Mouse (Mus musculus) hindbrain, embryonic 13.5 days (tissue): ENCODE results near the gene Setd2. TPM values are rescaled to one million over a fixed set of nuclear protein-coding genes. Genes with fewer than 3 reads are reported as not detected.

Source experiments
- ATAC-seq: fragments of 200-750 bp; cut with Nextera tagmentation; 2 replicates; pipeline ENCODE4 v1.8.0; 2017; ENCODE audit warnings: moderate TSS enrichment; ENCODE audit not compliant: low FRiP score
- H3K27ac ChIP-seq: fragments of 300-500 bp; sonication (generic); 2 replicates; pipeline ENCODE4 v1.5.1; 2015; ENCODE audit warnings: inconsistent platforms, mild to moderate bottlenecking, moderate library complexity
- H3K27me3 ChIP-seq: fragments of 300-500 bp; sonication (generic); 2 replicates; pipeline ENCODE4 v1.6.1; 2015; ENCODE audit warnings: mild to moderate bottlenecking, inconsistent platforms
- H3K36me3 ChIP-seq: fragments of 300-500 bp; sonication (generic); 2 replicates; pipeline ENCODE4 v1.6.1; 2015; ENCODE audit warnings: mild to moderate bottlenecking, inconsistent platforms
- H3K4me1 ChIP-seq: fragments of 300-500 bp; sonication (generic); replicated peaks from 2 replicates; pipeline ENCODE4 v1.6.1; 2015; ENCODE audit warnings: inconsistent platforms
- H3K4me2 ChIP-seq: fragments of 300-500 bp; sonication (generic); 2 replicates; pipeline ENCODE4 v1.6.1; 2015; ENCODE audit warnings: inconsistent platforms, mild to moderate bottlenecking, moderate library complexity
- H3K4me3 ChIP-seq: fragments of 300-500 bp; sonication (generic); 2 replicates; pipeline ENCODE4 v1.5.1; 2015; ENCODE audit warnings: mild to moderate bottlenecking, inconsistent platforms
- H3K9ac ChIP-seq: fragments of 300-500 bp; sonication (generic); 2 replicates; pipeline ENCODE4 v1.6.1; 2015; ENCODE audit warnings: mild to moderate bottlenecking, inconsistent platforms
- H3K9me3 ChIP-seq: fragments of 300-500 bp; sonication (generic); 2 replicates; pipeline ENCODE4 v1.6.1; 2016; ENCODE audit warnings: inconsistent platforms
- WGBS: fragments of 180-500 bp; shearing (Covaris S2); methylation state at CpG from one replicate; pipeline ENCODE4 v1.1.7; 2015; 5-methylcytosine and 5-hydroxymethylcytosine counted together
- polyA plus RNA-seq: library from polyadenylated mRNA; unstranded; fragments of >200 nt; fragmentation: Nextera tagmentation; extraction: Ambion mirVana; gene quantifications from 2 replicates; pipeline ENCODE4 v1.2.1, GENCODE M21; 2015

Gene Setd2
- polyA plus RNA-seq, 1 experiment from 2014 or later = 37.9 TPM

- Histone ChIP-seq H3K27ac (peak overlapping the region; percentile 92), H3K9me3 (no peaks in the 10 kb centered on the region), H3K4me2 (peak overlapping the region; percentile 97), H3K27me3 (0 out of 2 replicates have a peak, but pooled peaks cover 5% of the 10 kb centered on the region), H3K4me1 (peaks cover 29% of the 10 kb centered on the region), H3K36me3 (peaks cover 31% of the 10 kb centered on the region), H3K9ac (peak overlapping the region; percentile 81), H3K4me3 (peak overlapping the region; percentile 54)
- WGBS = 71% methylated on average over 11 of the region's 11 CpGs
- ATAC-seq = peak; percentile 1; the same call in 1 of the 2 replicates
These were observed 93.0 kb downstream of the Setd2 start for GRCm38 (mm10) chr9:110625350-110625908.

- Histone ChIP-seq H3K27ac (no peak overlapping the region), H3K9me3 (no peaks in the 10 kb centered on the region), H3K27me3 (peaks cover 47% of the 10 kb centered on the region), H3K4me2 (no peak overlapping the region), H3K9ac (no peak overlapping the region), H3K36me3 (peaks cover 10% of the 10 kb centered on the region), H3K4me1 (peaks cover 17% of the 10 kb centered on the region), H3K4me3 (no peak overlapping the region)
- no peak for ATAC-seq
- WGBS = 91% methylated on average over 15 of the region's 15 CpGs
These were observed 97.8 kb downstream of the Setd2 start for GRCm38 (mm10) chr9:110630171-110630570.

GRCm38 (mm10) chr9:110631191-110631590 is 98.8 kb downstream of the Setd2 start:
- peak overlapping the region; percentile 59 for H3K4me2 ChIP-seq
- H3K4me3 ChIP-seq = peak overlapping the region; percentile 36
- no peaks in the 10 kb centered on the region for H3K9me3 ChIP-seq
- peak overlapping the region; percentile 64 for H3K9ac ChIP-seq
- H3K4me1 ChIP-seq = peaks cover 10% of the 10 kb centered on the region
- H3K36me3 ChIP-seq = peaks cover 10% of the 10 kb centered on the region
- ATAC-seq = peak; percentile 17; the same call in 1 of the 2 replicates
- 10% methylated on average over 10 of the region's 10 CpGs for WGBS
- peaks cover 51% of the 10 kb centered on the region for H3K27me3 ChIP-seq
- H3K27ac ChIP-seq = no peak overlapping the region

- Histone ChIP-seq H3K36me3 (peaks cover 10% of the 10 kb centered on the region), H3K4me3 (peak overlapping the region; percentile 36), H3K4me1 (peaks cover 10% of the 10 kb centered on the region), H3K27ac (no peak overlapping the region), H3K27me3 (peaks cover 53% of the 10 kb centered on the region), H3K9me3 (no peaks in the 10 kb centered on the region), H3K9ac (peak overlapping the region; percentile 64), H3K4me2 (peak overlapping the region; percentile 59)
- 15% methylated on average over 30 of the region's 30 CpGs for WGBS
- ATAC-seq = peak; percentile 67
These were observed 99.4 kb downstream of the Setd2 start for GRCm38 (mm10) chr9:110631651-110632275.

- no peaks in the 10 kb centered on the region for H3K9me3 ChIP-seq
- no peak overlapping the region for H3K4me3 ChIP-seq
- peaks cover 6% of the 10 kb centered on the region for H3K36me3 ChIP-seq
- H3K4me1 ChIP-seq = peaks cover 10% of the 10 kb centered on the region
- no peak overlapping the region for H3K27ac ChIP-seq
- 83% methylated on average over 15 of the region's 15 CpGs for WGBS
- peaks cover 53% of the 10 kb centered on the region for H3K27me3 ChIP-seq
- no peak overlapping the region for H3K4me2 ChIP-seq
- H3K9ac ChIP-seq = no peak overlapping the region
- ATAC-seq = no peak
These were observed 100.3 kb downstream of the Setd2 start for GRCm38 (mm10) chr9:110632671-110633070.

GRCm38 (mm10) chr9:110633882-110634281 is 101.5 kb downstream of the Setd2 start:
- H3K4me1 ChIP-seq = peaks cover 10% of the 10 kb centered on the region
- H3K4me3 ChIP-seq = no peak overlapping the region
- no peaks in the 10 kb centered on the region for H3K9me3 ChIP-seq
- H3K27ac ChIP-seq = no peak overlapping the region
- H3K4me2 ChIP-seq = no peak overlapping the region
- H3K36me3 ChIP-seq = peaks cover 5% of the 10 kb centered on the region
- peaks cover 53% of the 10 kb centered on the region for H3K27me3 ChIP-seq
- H3K9ac ChIP-seq = no peak overlapping the region
- no peak for ATAC-seq
- 82% methylated on average over 17 of the region's 17 CpGs for WGBS

- H3K4me1 ChIP-seq = peaks cover 10% of the 10 kb centered on the region
- no peak overlapping the region for H3K4me2 ChIP-seq
- H3K36me3 ChIP-seq = peaks cover 5% of the 10 kb centered on the region
- H3K4me3 ChIP-seq = no peak overlapping the region
- no peaks in the 10 kb centered on the region for H3K9me3 ChIP-seq
- no peak overlapping the region for H3K9ac ChIP-seq
- peaks cover 53% of the 10 kb centered on the region for H3K27me3 ChIP-seq
- 7% methylated on average over 19 of the region's 19 CpGs for WGBS
- ATAC-seq = no peak
- H3K27ac ChIP-seq = no peak overlapping the region
These were observed 102.8 kb downstream of the Setd2 start for GRCm38 (mm10) chr9:110635225-110635624.

- no peak overlapping the region for H3K9ac ChIP-seq
- H3K4me3 ChIP-seq = no peak overlapping the region
- H3K27ac ChIP-seq = no peak overlapping the region
- ATAC-seq = no peak
- 80% methylated on average over 10 of the region's 10 CpGs for WGBS
- peaks cover 5% of the 10 kb centered on the region for H3K36me3 ChIP-seq
- H3K4me1 ChIP-seq = peaks cover 4% of the 10 kb centered on the region; the same call in 1 of the 2 replicates
- peaks cover 25% of the 10 kb centered on the region for H3K27me3 ChIP-seq
- H3K9me3 ChIP-seq = no peaks in the 10 kb centered on the region
- no peak overlapping the region for H3K4me2 ChIP-seq
These were observed 106.2 kb downstream of the Setd2 start for GRCm38 (mm10) chr9:110638611-110639021.

GRCm38 (mm10) chr9:110641006-110641405 is 108.6 kb downstream of the Setd2 start:
- peaks cover 4% of the 10 kb centered on the region; the same call in 1 of the 2 replicates for H3K4me1 ChIP-seq
- H3K4me2 ChIP-seq = no peak overlapping the region
- H3K27ac ChIP-seq = no peak overlapping the region
- no peak for ATAC-seq
- peaks cover 5% of the 10 kb centered on the region for H3K36me3 ChIP-seq
- WGBS = 95% methylated on average over 5 of the region's 5 CpGs
- H3K4me3 ChIP-seq = no peak overlapping the region
- H3K27me3 ChIP-seq = peaks cover 5% of the 10 kb centered on the region
- no peak overlapping the region for H3K9ac ChIP-seq
- no peaks in the 10 kb centered on the region for H3K9me3 ChIP-seq

- no peak overlapping the region for H3K9ac ChIP-seq
- 53% methylated on average over 5 of the region's 5 CpGs for WGBS
- no peak for ATAC-seq
- no peak overlapping the region for H3K4me3 ChIP-seq
- no peak overlapping the region for H3K27ac ChIP-seq
- H3K9me3 ChIP-seq = no peaks in the 10 kb centered on the region
- peaks cover 4% of the 10 kb centered on the region; the same call in 1 of the 2 replicates for H3K4me1 ChIP-seq
- no peaks in the 10 kb centered on the region for H3K27me3 ChIP-seq
- no peak overlapping the region for H3K4me2 ChIP-seq
- peaks cover 5% of the 10 kb centered on the region for H3K36me3 ChIP-seq
These were observed 110.6 kb downstream of the Setd2 start for GRCm38 (mm10) chr9:110642812-110643524.

GRCm38 (mm10) chr9:110643787-110644186 is 111.4 kb downstream of the Setd2 start:
- Histone ChIP-seq H3K36me3 (no peaks in the 10 kb centered on the region), H3K4me1 (peaks cover 4% of the 10 kb centered on the region; the same call in 1 of the 2 replicates), H3K4me3 (no peak overlapping the region), H3K4me2 (no peak overlapping the region), H3K9me3 (no peaks in the 10 kb centered on the region), H3K9ac (no peak overlapping the region), H3K27ac (no peak overlapping the region), H3K27me3 (no peaks in the 10 kb centered on the region)
- WGBS = 82% methylated on average over 9 of the region's 9 CpGs
- ATAC-seq = no peak

- Histone ChIP-seq H3K27ac (no peak overlapping the region), H3K27me3 (no peaks in the 10 kb centered on the region), H3K36me3 (no peaks in the 10 kb centered on the region), H3K4me2 (no peak overlapping the region), H3K9me3 (no peaks in the 10 kb centered on the region), H3K4me1 (peaks cover 6% of the 10 kb centered on the region), H3K4me3 (no peak overlapping the region), H3K9ac (no peak overlapping the region)
- 88% methylated on average over 10 of the region's 10 CpGs for WGBS
- no peak for ATAC-seq
These were observed 111.9 kb downstream of the Setd2 start for GRCm38 (mm10) chr9:110644295-110644694.
